Mouse (Mus musculus) erythroblast, embryonic 14.5 days (primary cell): ENCODE results near the gene Magoh.

Experiments used
- GATA1 ChIP-seq: IDR thresholded peaks from 2 replicates; pipeline ENCODE4 v1.6.1; 2012; ENCODE audit warnings: low read length, inconsistent platforms, mixed read lengths
- TAL1 ChIP-seq: IDR thresholded peaks from 3 replicates; pipeline ENCODE4 v1.6.1; 2012; ENCODE audit warnings: low read length, inconsistent platforms, mixed read lengths

DNA sequence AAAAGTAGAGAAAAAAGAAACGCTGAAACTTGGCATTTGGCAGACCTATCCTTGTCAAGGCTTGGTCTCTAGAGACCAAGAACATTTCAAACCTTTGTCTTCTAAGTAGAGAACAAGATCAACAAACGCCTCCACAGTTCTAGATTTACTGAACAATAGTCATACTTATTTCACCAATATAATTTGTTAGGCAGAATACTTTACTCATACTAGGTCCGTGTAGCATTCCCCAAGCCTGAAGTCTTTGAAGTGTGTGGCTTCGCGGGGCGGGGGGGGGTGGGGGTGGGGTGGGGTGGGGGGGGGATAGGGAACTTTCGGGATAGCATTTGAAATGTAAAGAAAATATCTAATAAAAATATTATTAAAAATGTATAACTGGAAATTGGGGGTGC, 44.2 kb downstream of the Magoh start:
- TF ChIP-seq GATA1 (no peak), TAL1 (no peak)
